Mouse (Mus musculus): ENCODE measurements around the gene Prkaa2. TPM values are rescaled to one million over a fixed set of nuclear protein-coding genes. Genes with fewer than 3 reads are reported as not detected.
A peak's percentile ranks its signal among the peaks of the same experiment; 100 is the strongest.

The Prkaa2 gene
- total and polyA plus RNA-seq, 3 experiments: 21.6 to 84.3 (median 76.5) TPM

GRCm38 (mm10) chr4:105076152-105076551 lies 33.5 kb downstream of the Prkaa2 start:
- H3K36me3 ChIP-seq (ENCODE audit: control insufficient read depth, insufficient read depth, low read length): peaks cover 14% of the 10 kb centered on the region
- WGBS: 84% methylated on average over 6 of the region's 6 CpGs
- H3K4me3 ChIP-seq: no peak overlapping the region
- DNase-seq: no peak
- intact Hi-C loops (cut with DNase I): loop anchor here (10.0 kb wide), 1 partner anchor 49 kb away; no protein-coding TSS in a partner anchor
- H3K27me3 ChIP-seq (ENCODE audit: control insufficient read depth, insufficient read depth, low read length): no peaks in the 10 kb centered on the region
- H3K27ac ChIP-seq: no peak overlapping the region
- TF ChIP-seq EP300 (IDR thresholded peaks at IDR 0.05; ENCODE audit: insufficient read depth, low read depth, low read length) (no peak), POLR2A (IDR thresholded peaks at IDR 0.05; ENCODE audit: insufficient read depth, low read depth, low read length) (no peak), CTCF (IDR thresholded peaks at IDR 0.05) (no peak)
- 0 out of 2 replicates have a peak, but pooled peaks cover 1% of the 10 kb centered on the region for H3K79me2 ChIP-seq (replicated peaks; ENCODE audit: control insufficient read depth, insufficient read depth, low read length)
- H3K9ac ChIP-seq (ENCODE audit: low read depth, low read length): no peak overlapping the region
- peaks cover 4% of the 10 kb centered on the region for H3K4me1 ChIP-seq (ENCODE audit: control insufficient read depth, insufficient read depth, low read length)

GRCm38 (mm10) chr4:105071761-105072427 lies 37.8 kb downstream of the Prkaa2 start:
- no peak for DNase-seq
- intact Hi-C loops (cut with DNase I): loop anchor here (10.0 kb wide), 1 partner anchor 53 kb away; no protein-coding TSS in a partner anchor
- Histone ChIP-seq H3K27me3 (ENCODE audit: control insufficient read depth, insufficient read depth, low read length) (no peaks in the 10 kb centered on the region), H3K27ac (peak overlapping the region; percentile 12; the same call in 1 of the 2 replicates), H3K4me3 (no peak overlapping the region), H3K4me1 (ENCODE audit: control insufficient read depth, insufficient read depth, low read length) (peaks cover 6% of the 10 kb centered on the region), H3K79me2 (replicated peaks; ENCODE audit: control insufficient read depth, insufficient read depth, low read length) (0 out of 2 replicates have a peak, but pooled peaks cover under 1% of the 10 kb centered on the region), H3K9ac (ENCODE audit: low read depth, low read length) (no peak overlapping the region), H3K36me3 (ENCODE audit: control insufficient read depth, insufficient read depth, low read length) (peaks cover 17% of the 10 kb centered on the region)
- TF ChIP-seq EP300 (IDR thresholded peaks at IDR 0.05; ENCODE audit: insufficient read depth, low read depth, low read length): no peak
- TF ChIP-seq POLR2A (IDR thresholded peaks at IDR 0.05; ENCODE audit: insufficient read depth, low read depth, low read length): no peak
- TF ChIP-seq CTCF (IDR thresholded peaks at IDR 0.05): no peak
- 80% methylated on average over 3 of the region's 3 CpGs for WGBS

- Histone ChIP-seq H3K4me1 (ENCODE audit: control insufficient read depth, insufficient read depth, low read length) (peaks cover 6% of the 10 kb centered on the region), H3K79me2 (replicated peaks; ENCODE audit: control insufficient read depth, insufficient read depth, low read length) (no peaks in the 10 kb centered on the region), H3K4me3 (no peak overlapping the region), H3K9ac (ENCODE audit: low read depth, low read length) (no peak overlapping the region), H3K36me3 (ENCODE audit: control insufficient read depth, insufficient read depth, low read length) (peaks cover 17% of the 10 kb centered on the region), H3K27ac (peak overlapping the region; percentile 12; the same call in 1 of the 2 replicates), H3K27me3 (ENCODE audit: control insufficient read depth, insufficient read depth, low read length) (no peaks in the 10 kb centered on the region)
- DNase-seq: peak; percentile 68 to 72
- intact Hi-C loops (cut with DNase I): loop anchor here (10.0 kb wide), 1 partner anchor 54 kb away; no protein-coding TSS in a partner anchor
- TF ChIP-seq POLR2A (IDR thresholded peaks at IDR 0.05; ENCODE audit: insufficient read depth, low read depth, low read length): no peak
- peak; percentile 83 for TF ChIP-seq CTCF (IDR thresholded peaks at IDR 0.05)
- peak; percentile 38; the same call in 1 of the 2 replicates for TF ChIP-seq EP300 (IDR thresholded peaks at IDR 0.05; ENCODE audit: insufficient read depth, low read depth, low read length)
- WGBS: 15% methylated on average over 3 of the region's 3 CpGs
Measured at GRCm38 (mm10) chr4:105070982-105071381, 38.7 kb downstream of the Prkaa2 start.

GRCm38 (mm10) chr4:105051291-105051690 lies 58.4 kb downstream of the Prkaa2 start:
- Histone ChIP-seq H3K79me2 (replicated peaks; ENCODE audit: control insufficient read depth, insufficient read depth, low read length) (no peaks in the 10 kb centered on the region), H3K27me3 (ENCODE audit: control insufficient read depth, insufficient read depth, low read length) (no peaks in the 10 kb centered on the region), H3K4me3 (no peak overlapping the region), H3K36me3 (ENCODE audit: control insufficient read depth, insufficient read depth, low read length) (no peaks in the 10 kb centered on the region; the same call in 1 of the 2 replicates), H3K27ac (no peak overlapping the region), H3K9ac (ENCODE audit: low read depth, low read length) (no peak overlapping the region), H3K4me1 (ENCODE audit: control insufficient read depth, insufficient read depth, low read length) (peaks cover 1% of the 10 kb centered on the region; the same call in 1 of the 2 replicates)
- TF ChIP-seq POLR2A (IDR thresholded peaks at IDR 0.05; ENCODE audit: insufficient read depth, low read depth, low read length) (no peak), CTCF (IDR thresholded peaks at IDR 0.05) (no peak), EP300 (IDR thresholded peaks at IDR 0.05; ENCODE audit: insufficient read depth, low read depth, low read length) (no peak)
- intact Hi-C loops (cut with DNase I): no loop called here
- DNase-seq: no peak
- WGBS: 82% methylated on average over 5 of the region's 5 CpGs

- Histone ChIP-seq H3K79me2 (replicated peaks; ENCODE audit: control insufficient read depth, insufficient read depth, low read length) (no peaks in the 10 kb centered on the region), H3K27me3 (ENCODE audit: control insufficient read depth, insufficient read depth, low read length) (no peaks in the 10 kb centered on the region), H3K27ac (no peak overlapping the region), H3K4me3 (no peak overlapping the region), H3K4me1 (ENCODE audit: control insufficient read depth, insufficient read depth, low read length) (peaks cover 3% of the 10 kb centered on the region; the same call in 1 of the 2 replicates), H3K9ac (ENCODE audit: low read depth, low read length) (no peak overlapping the region), H3K36me3 (ENCODE audit: control insufficient read depth, insufficient read depth, low read length) (no peaks in the 10 kb centered on the region; the same call in 1 of the 2 replicates)
- DNase-seq: no peak
- intact Hi-C loops (cut with DNase I): no loop called here
- no peak for TF ChIP-seq POLR2A (IDR thresholded peaks at IDR 0.05; ENCODE audit: insufficient read depth, low read depth, low read length)
- TF ChIP-seq CTCF (IDR thresholded peaks at IDR 0.05): no peak
- TF ChIP-seq EP300 (IDR thresholded peaks at IDR 0.05; ENCODE audit: insufficient read depth, low read depth, low read length): no peak
- WGBS: 62% methylated on average over 1 of the region's 1 CpGs
Measured at GRCm38 (mm10) chr4:105050041-105050440, 59.6 kb downstream of the Prkaa2 start.

- no peak overlapping the region for H3K4me3 ChIP-seq
- H3K9ac ChIP-seq (ENCODE audit: low read depth, low read length): no peak overlapping the region
- no peaks in the 10 kb centered on the region for H3K27me3 ChIP-seq (ENCODE audit: control insufficient read depth, insufficient read depth, low read length)
- H3K27ac ChIP-seq: no peak overlapping the region
- H3K4me1 ChIP-seq (ENCODE audit: control insufficient read depth, insufficient read depth, low read length): no peaks in the 10 kb centered on the region
- H3K79me2 ChIP-seq (replicated peaks; ENCODE audit: control insufficient read depth, insufficient read depth, low read length): no peaks in the 10 kb centered on the region
- H3K36me3 ChIP-seq (ENCODE audit: control insufficient read depth, insufficient read depth, low read length): no peaks in the 10 kb centered on the region
- no peak for DNase-seq
- intact Hi-C loops (cut with DNase I): loop anchor here (5.0 kb wide), 3 partner anchors 73 to 1193 kb away; partner anchors contain the start of gene Prkaa2
- peak; percentile 67 for TF ChIP-seq CTCF (IDR thresholded peaks at IDR 0.05)
- TF ChIP-seq POLR2A (IDR thresholded peaks at IDR 0.05; ENCODE audit: insufficient read depth, low read depth, low read length): no peak
Measured at GRCm38 (mm10) chr4:105034259-105034658, 75.4 kb downstream of the Prkaa2 start.

Data from heart, adult 2 months (tissue).